8 mouse cellular contexts compared by ENCODE assay signal in genomic region chr5:136581166-136581565, GRCm38 (mm10). TPM values are rescaled to one million over a fixed set of nuclear protein-coding genes. Genes with fewer than 3 reads are reported as not detected.
DNase-seq lines count a peak whose midpoint lies in the region; ATAC-seq and TF ChIP-seq lines count a peak whose summit lies in the region.

No protein-coding gene starts in this region.

- no peak for TF ChIP-seq EP300 in liver, embryonic 14.5 days (IDR thresholded peaks at IDR 0.05; ENCODE audit: low read depth)

- no peak overlapping the region for H3K9ac ChIP-seq in embryonic facial prominence, embryonic 11.5 days (replicated peaks; ENCODE audit: low read length)
- H3K9ac ChIP-seq in liver, embryonic 14.5 days (replicated peaks) = no peak overlapping the region
- no peak overlapping the region for H3K9ac ChIP-seq in neural tube, embryonic 15.5 days (replicated peaks)

- WGBS in embryonic facial prominence, embryonic 11.5 days = 17% methylated on average over 9 of the region's 9 CpGs
- WGBS in liver, embryonic 14.5 days (ENCODE audit: insufficient replicate concordance) = 8% methylated on average over 9 of the region's 9 CpGs
- 18% methylated on average over 9 of the region's 9 CpGs for WGBS in neural tube, embryonic 15.5 days

- peaks cover 16% of the 10 kb centered on the region for H3K27me3 ChIP-seq in embryonic facial prominence, embryonic 11.5 days (ENCODE audit: control insufficient read depth, insufficient read depth, low read length)
- H3K27me3 ChIP-seq in liver, embryonic 14.5 days (ENCODE audit: control insufficient read depth, insufficient read depth, low read length) = peaks cover 30% of the 10 kb centered on the region
- peaks cover 23% of the 10 kb centered on the region for H3K27me3 ChIP-seq in neural tube, embryonic 15.5 days (replicated peaks)

- no peaks in the 10 kb centered on the region for H3K4me1 ChIP-seq in embryonic facial prominence, embryonic 11.5 days (ENCODE audit: control insufficient read depth, insufficient read depth, low read length)
- H3K4me1 ChIP-seq in liver, embryonic 14.5 days (replicated peaks; ENCODE audit: control insufficient read depth in 2 of 2, insufficient read depth in 2 of 2, low read length in 1 of 2) = peaks cover 0 to 3% of the 10 kb centered on the region in 2 experiments; a peak in 2 of 4 replicates
- peaks cover 14% of the 10 kb centered on the region for H3K4me1 ChIP-seq in neural tube, embryonic 15.5 days

- peak; percentile 50 for DNase-seq in ovary, postnatal 36 days (ENCODE audit: low spot score)
- no peak for DNase-seq in ovary, adult 18-20 months (ENCODE audit: low spot score)
- DNase-seq in embryonic facial prominence, embryonic 11.5 days (ENCODE audit: low spot score) = peak; percentile 68
- DNase-seq in induced T-regulatory cell, adult 2 months (ENCODE audit: low read depth) = peak; percentile 60
- DNase-seq in liver, embryonic 14.5 days (ENCODE audit: low read depth in 3 of 3, low spot score in 3 of 3) = no peak
- DNase-seq in urinary bladder, postnatal 25 days (ENCODE audit: low spot score) = peak; percentile 53
- no peak for DNase-seq in layer of hippocampus, adult 18-20 months (ENCODE audit: low spot score in 2 of 2)

- no peak overlapping the region for H3K4me2 ChIP-seq in embryonic facial prominence, embryonic 11.5 days (ENCODE audit: low read depth, low read length)
- H3K4me2 ChIP-seq in liver, embryonic 14.5 days (ENCODE audit: low read depth) = no peak overlapping the region
- H3K4me2 ChIP-seq in neural tube, embryonic 15.5 days = peak overlapping the region; percentile 34

- 0 out of 2 replicates have a peak, but pooled peaks cover 2% of the 10 kb centered on the region for H3K9me3 ChIP-seq in embryonic facial prominence, embryonic 11.5 days (replicated peaks; ENCODE audit: control insufficient read depth, low read length)
- no peaks in the 10 kb centered on the region for H3K9me3 ChIP-seq in liver, embryonic 14.5 days (ENCODE audit: control insufficient read depth, low read length)
- no peaks in the 10 kb centered on the region for H3K9me3 ChIP-seq in neural tube, embryonic 15.5 days (replicated peaks)

- no peak overlapping the region for H3K4me3 ChIP-seq in embryonic facial prominence, embryonic 11.5 days (ENCODE audit: low read depth, low read length)
- H3K4me3 ChIP-seq in liver, embryonic 14.5 days (ENCODE audit: insufficient read depth in 1 of 2, low read depth in 2 of 2, low read length in 2 of 2) = no peak overlapping the region
- no peak overlapping the region for H3K4me3 ChIP-seq in neural tube, embryonic 15.5 days (replicated peaks)

- ATAC-seq in embryonic facial prominence, embryonic 11.5 days (replicated peaks; ENCODE audit: insufficient number of reproducible peaks, low FRiP score, low TSS enrichment, low read depth) = no peak
- ATAC-seq in liver, embryonic 14.5 days (ENCODE audit: insufficient read depth) = no peak
- no peak for ATAC-seq in neural tube, embryonic 15.5 days (ENCODE audit: low FRiP score)

- TF ChIP-seq CTCF in liver, embryonic 14.5 days (IDR thresholded peaks at IDR 0.05; ENCODE audit: low read depth) = peak; percentile 63

- H3K27ac ChIP-seq in embryonic facial prominence, embryonic 11.5 days (replicated peaks; ENCODE audit: low read depth, low read length) = no peak overlapping the region
- no peak overlapping the region for H3K27ac ChIP-seq in liver, embryonic 14.5 days
- H3K27ac ChIP-seq in neural tube, embryonic 15.5 days (replicated peaks) = no peak overlapping the region

- no peaks in the 10 kb centered on the region for H3K36me3 ChIP-seq in embryonic facial prominence, embryonic 11.5 days (replicated peaks; ENCODE audit: control insufficient read depth, insufficient read depth, low read depth, low read length)
- no peaks in the 10 kb centered on the region for H3K36me3 ChIP-seq in liver, embryonic 14.5 days (replicated peaks; ENCODE audit: control insufficient read depth, insufficient read depth, low read depth)
- H3K36me3 ChIP-seq in neural tube, embryonic 15.5 days = no peaks in the 10 kb centered on the region

RNA-seq across cellular contexts. Expression of gene Cux1, which starts 13.9 kb away (rescaled TPM):
- polyA plus RNA-seq in embryonic facial prominence, embryonic 11.5 days (2014; fragmentation: Nextera tagmentation; extraction: Ambion mirVana) = 64.9 and 71.2 TPM in 2 replicates
- polyA plus RNA-seq in liver, embryonic 14.5 days (2012; rRNA removed) = 7.8 and 9.0 TPM in 2 replicates
- polyA plus RNA-seq in liver, embryonic 14.5 days (2014; fragmentation: Nextera tagmentation; extraction: Ambion mirVana) = 12.4 and 13.9 TPM in 2 replicates
- polyA plus RNA-seq in neural tube, embryonic 15.5 days (2015; fragmentation: Nextera tagmentation; extraction: Ambion mirVana) = 87.8 and 96.6 TPM in 2 replicates
- 10 to 100 TPM; 38.2 to 39.5 TPM for total RNA-seq in layer of hippocampus, adult 18-20 months (2021)

Comparison
In these comparisons a context has a peak if more than half of its experiments do, and no peak if none do; other contexts are left out.
1. DNase-seq: peak in ovary, postnatal 36 days (single experiment), embryonic facial prominence, embryonic 11.5 days (single experiment), induced T-regulatory cell, adult 2 months (single experiment) and urinary bladder, postnatal 25 days (single experiment); none in ovary, adult 18-20 months (single experiment), liver, embryonic 14.5 days (0 of 3) and layer of hippocampus, adult 18-20 months (0 of 2).